Mouse (Mus musculus): Measurements from ENCODE around the gene Gm4881. TPM values are rescaled to one million over a fixed set of nuclear protein-coding genes. Genes with fewer than 3 reads are reported as not detected.

The Gm4881 gene
- polyA plus RNA-seq, 1 experiment, result 1.4 TPM

- 87% methylated on average over 7 of the region's 7 CpGs for WGBS
- Histone ChIP-seq H3K4me1 (ENCODE audit: control insufficient read depth, insufficient read depth, low read length) (peaks cover 9% of the 10 kb centered on the region; the same call in 1 of the 2 replicates), H3K27ac (ENCODE audit: insufficient read depth, low read length) (no peak overlapping the region), H3K4me3 (replicated peaks; ENCODE audit: insufficient read depth, low read depth, low read length) (no peak overlapping the region), H3K27me3 (ENCODE audit: control insufficient read depth, insufficient read depth, low read length) (no peaks in the 10 kb centered on the region)
- TF ChIP-seq POLR2A (IDR thresholded peaks at IDR 0.05; ENCODE audit: borderline replicate concordance, insufficient read depth, low read length), result no peak
- TF ChIP-seq CTCF (IDR thresholded peaks at IDR 0.05; ENCODE audit: borderline replicate concordance, insufficient read depth, low read depth, low read length), result no peak
- no peak for DNase-seq
Observed at GRCm38 (mm10) chr7:24978781-24979180, 34.5 kb upstream of the Gm4881 start.

- Histone ChIP-seq H3K4me3 (replicated peaks; ENCODE audit: insufficient read depth, low read depth, low read length) (no peak overlapping the region), H3K4me1 (ENCODE audit: control insufficient read depth, insufficient read depth, low read length) (peaks cover 11% of the 10 kb centered on the region), H3K27me3 (ENCODE audit: control insufficient read depth, insufficient read depth, low read length) (no peaks in the 10 kb centered on the region), H3K27ac (ENCODE audit: insufficient read depth, low read length) (no peak overlapping the region)
- DNase-seq, result peak in 1 of 2 experiments; percentile 54
- WGBS, result 23% methylated on average over 9 of the region's 9 CpGs
- TF ChIP-seq CTCF (IDR thresholded peaks at IDR 0.05; ENCODE audit: borderline replicate concordance, insufficient read depth, low read depth, low read length) (peak; percentile 60), POLR2A (IDR thresholded peaks at IDR 0.05; ENCODE audit: borderline replicate concordance, insufficient read depth, low read length) (no peak)
Observed at GRCm38 (mm10) chr7:24974893-24975595, 30.8 kb upstream of the Gm4881 start.

GRCm38 (mm10) chr7:24973902-24974301 is 29.6 kb upstream of the Gm4881 start:
- Histone ChIP-seq H3K4me1 (ENCODE audit: control insufficient read depth, insufficient read depth, low read length) (peaks cover 21% of the 10 kb centered on the region), H3K27ac (ENCODE audit: insufficient read depth, low read length) (no peak overlapping the region), H3K27me3 (ENCODE audit: control insufficient read depth, insufficient read depth, low read length) (no peaks in the 10 kb centered on the region), H3K4me3 (replicated peaks; ENCODE audit: insufficient read depth, low read depth, low read length) (no peak overlapping the region)
- TF ChIP-seq POLR2A (IDR thresholded peaks at IDR 0.05; ENCODE audit: borderline replicate concordance, insufficient read depth, low read length), result no peak
- TF ChIP-seq CTCF (IDR thresholded peaks at IDR 0.05; ENCODE audit: borderline replicate concordance, insufficient read depth, low read depth, low read length), result no peak
- 67% methylated on average over 5 of the region's 5 CpGs for WGBS
- DNase-seq, result no peak

GRCm38 (mm10) chr7:24973208-24973607 is 28.9 kb upstream of the Gm4881 start:
- Histone ChIP-seq H3K4me1 (ENCODE audit: control insufficient read depth, insufficient read depth, low read length) (peaks cover 28% of the 10 kb centered on the region), H3K27ac (ENCODE audit: insufficient read depth, low read length) (no peak overlapping the region), H3K27me3 (ENCODE audit: control insufficient read depth, insufficient read depth, low read length) (no peaks in the 10 kb centered on the region), H3K4me3 (replicated peaks; ENCODE audit: insufficient read depth, low read depth, low read length) (no peak overlapping the region)
- 84% methylated on average over 4 of the region's 4 CpGs for WGBS
- DNase-seq, result no peak
- TF ChIP-seq CTCF (IDR thresholded peaks at IDR 0.05; ENCODE audit: borderline replicate concordance, insufficient read depth, low read depth, low read length) (no peak), POLR2A (IDR thresholded peaks at IDR 0.05; ENCODE audit: borderline replicate concordance, insufficient read depth, low read length) (no peak)

- H3K27ac ChIP-seq (ENCODE audit: insufficient read depth, low read length), result peak within 1 kb of the TSS; percentile 78
- H3K4me1 ChIP-seq (ENCODE audit: control insufficient read depth, insufficient read depth, low read length), result peaks cover 37% of the 10 kb centered on the region
- peak within 1 kb of the TSS; percentile 84 for H3K4me3 ChIP-seq (replicated peaks; ENCODE audit: insufficient read depth, low read depth, low read length)
- under 1% methylated on average over 45 of the region's 45 CpGs for WGBS
- peak; percentile 91 to 97 for DNase-seq
- no peaks in the 10 kb centered on the region for H3K27me3 ChIP-seq (ENCODE audit: control insufficient read depth, insufficient read depth, low read length)
- TF ChIP-seq POLR2A (IDR thresholded peaks at IDR 0.05; ENCODE audit: borderline replicate concordance, insufficient read depth, low read length), result peak; percentile 92
- peak; percentile 17; the same call in 1 of the 2 replicates for TF ChIP-seq CTCF (IDR thresholded peaks at IDR 0.05; ENCODE audit: borderline replicate concordance, insufficient read depth, low read depth, low read length)
Observed at GRCm38 (mm10) chr7:24971972-24972893, 27.9 kb upstream of the Gm4881 start, which contains the start of gene Rabac1. Gene Rabac1 (minus strand): TSS chr7:24972754.

GRCm38 (mm10) chr7:24971261-24971971 is 27.1 kb upstream of the Gm4881 start:
- peaks cover 41% of the 10 kb centered on the region for H3K4me1 ChIP-seq (ENCODE audit: control insufficient read depth, insufficient read depth, low read length)
- peak overlapping the region; percentile 78 for H3K27ac ChIP-seq (ENCODE audit: insufficient read depth, low read length)
- no peaks in the 10 kb centered on the region for H3K27me3 ChIP-seq (ENCODE audit: control insufficient read depth, insufficient read depth, low read length)
- TF ChIP-seq POLR2A (IDR thresholded peaks at IDR 0.05; ENCODE audit: borderline replicate concordance, insufficient read depth, low read length), result peak; percentile 60; the same call in 1 of the 2 replicates
- TF ChIP-seq CTCF (IDR thresholded peaks at IDR 0.05; ENCODE audit: borderline replicate concordance, insufficient read depth, low read depth, low read length), result peak; percentile 67; the same call in 1 of the 2 replicates
- H3K4me3 ChIP-seq (replicated peaks; ENCODE audit: insufficient read depth, low read depth, low read length), result peak overlapping the region; percentile 84
- DNase-seq, result peak; percentile 64 to 66
- WGBS, result 2% methylated on average over 19 of the region's 19 CpGs

GRCm38 (mm10) chr7:24970341-24970740 is 26.0 kb upstream of the Gm4881 start:
- TF ChIP-seq CTCF (IDR thresholded peaks at IDR 0.05; ENCODE audit: borderline replicate concordance, insufficient read depth, low read depth, low read length) (no peak), POLR2A (IDR thresholded peaks at IDR 0.05; ENCODE audit: borderline replicate concordance, insufficient read depth, low read length) (no peak)
- peaks cover 41% of the 10 kb centered on the region for H3K4me1 ChIP-seq (ENCODE audit: control insufficient read depth, insufficient read depth, low read length)
- H3K27me3 ChIP-seq (ENCODE audit: control insufficient read depth, insufficient read depth, low read length), result no peaks in the 10 kb centered on the region
- 69% methylated on average over 3 of the region's 3 CpGs for WGBS
- no peak for DNase-seq
- no peak overlapping the region for H3K4me3 ChIP-seq (replicated peaks; ENCODE audit: insufficient read depth, low read depth, low read length)
- peak overlapping the region; percentile 89 for H3K27ac ChIP-seq (ENCODE audit: insufficient read depth, low read length)
